Mouse (Mus musculus) spleen, postnatal 4 days (tissue): ENCODE results near the gene 1700017N19Rik.
A peak's percentile ranks its signal among the peaks of the same experiment; 100 is the strongest.
"Not testable (repeated sequence)": the region's sequence is repeated elsewhere in the genome, so short reads cannot be mapped to it uniquely, and the experiment has no call there.

Experiments used
- DNase-seq, 2 experiments: peaks; one replicate each; pipeline ENCODE4 v3.0.0; 2022; ENCODE audit warnings: low spot score in 2 of 2

Gene 1700017N19Rik

DNA sequence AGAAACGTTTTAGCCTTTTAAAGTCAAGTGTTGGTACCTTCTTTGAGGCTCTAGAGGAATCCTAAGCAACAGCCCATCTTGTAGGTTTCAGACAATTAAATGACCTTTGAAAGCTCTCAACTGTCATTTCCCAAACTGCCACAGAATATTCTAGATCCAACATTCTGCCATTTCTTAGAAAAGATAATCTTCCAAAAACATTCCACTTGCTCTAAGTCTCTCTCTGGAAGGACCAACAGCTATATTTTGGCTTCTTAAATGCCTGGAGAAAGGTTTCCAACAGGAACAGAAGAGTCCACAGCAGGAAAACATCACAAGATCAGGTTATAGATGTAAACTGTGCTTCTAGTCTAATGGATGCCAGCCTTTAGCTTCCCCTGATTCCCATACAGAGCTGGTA, at the start of gene 1700017N19Rik, which contains the start of gene 4930430F08Rik:
TSS of gene 1700017N19Rik (plus strand) at position 162 of the 400 bp plus-strand sequence.
TSS of gene 4930430F08Rik (minus strand) at position 101 of the 400 bp plus-strand sequence.
- DNase-seq = no peak

DNA sequence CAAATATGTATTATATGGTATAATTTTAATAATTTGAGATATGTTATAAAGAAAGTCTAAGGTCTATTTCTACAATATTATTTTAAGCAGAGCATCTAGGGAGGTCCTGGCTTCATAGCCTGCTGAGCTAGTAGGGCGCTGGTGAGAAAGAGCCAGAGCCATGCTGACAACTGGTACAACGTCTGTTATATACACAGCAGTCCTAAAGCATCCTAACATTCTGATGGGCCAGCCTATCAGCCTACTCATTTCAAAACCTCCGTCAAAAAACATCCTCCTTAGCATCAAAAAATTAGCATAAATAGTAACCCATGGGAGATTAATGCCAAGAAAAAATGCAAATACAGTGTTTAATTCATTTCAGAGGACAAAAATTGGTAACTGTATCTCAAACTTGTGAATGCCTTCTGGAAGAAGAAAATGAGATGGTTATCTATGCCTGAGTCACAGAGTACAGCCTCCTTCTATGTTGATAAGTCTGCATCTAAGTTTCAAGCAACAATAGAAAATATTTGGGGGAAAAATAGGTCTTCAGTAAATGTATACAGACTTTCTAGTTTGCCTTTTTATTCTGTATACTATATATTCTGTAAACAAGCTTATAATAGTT, 33.6 kb upstream of the 1700017N19Rik start:
- DNase-seq = no peak

DNA sequence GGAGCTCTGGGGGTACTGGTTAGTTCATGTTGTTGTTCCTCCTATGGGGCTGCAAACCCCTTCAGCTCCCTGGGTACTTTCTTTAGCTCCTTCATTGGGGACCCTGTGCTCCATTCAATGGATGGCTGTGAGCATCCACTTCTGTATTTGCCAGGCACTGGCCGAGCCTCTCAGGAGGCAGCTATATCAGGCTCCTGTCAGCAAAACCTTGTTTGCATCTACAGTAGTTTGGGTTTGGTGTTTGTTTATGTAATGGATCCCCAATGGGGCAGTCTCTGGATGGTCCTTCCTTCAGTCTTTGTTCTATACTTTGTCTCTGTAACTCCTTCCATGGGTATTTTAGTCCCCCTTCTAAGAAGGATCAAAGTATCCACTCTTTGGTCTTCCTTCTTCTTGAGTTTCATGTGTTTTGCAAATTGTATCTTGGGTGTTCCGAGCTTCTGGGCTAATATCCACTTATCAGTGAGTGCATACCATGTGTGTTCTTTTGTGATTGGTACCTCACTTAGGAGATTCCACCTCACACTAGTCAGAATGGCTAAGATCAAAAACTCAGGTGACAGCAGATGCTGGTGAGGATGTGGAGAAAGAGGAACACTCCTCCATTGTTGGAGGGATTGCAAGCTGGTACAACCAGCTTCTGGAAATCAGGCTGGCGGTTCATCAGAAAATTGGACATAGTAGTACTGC, 29.9 kb upstream of the 1700017N19Rik start:
- not testable (repeated sequence) for DNase-seq

DNA sequence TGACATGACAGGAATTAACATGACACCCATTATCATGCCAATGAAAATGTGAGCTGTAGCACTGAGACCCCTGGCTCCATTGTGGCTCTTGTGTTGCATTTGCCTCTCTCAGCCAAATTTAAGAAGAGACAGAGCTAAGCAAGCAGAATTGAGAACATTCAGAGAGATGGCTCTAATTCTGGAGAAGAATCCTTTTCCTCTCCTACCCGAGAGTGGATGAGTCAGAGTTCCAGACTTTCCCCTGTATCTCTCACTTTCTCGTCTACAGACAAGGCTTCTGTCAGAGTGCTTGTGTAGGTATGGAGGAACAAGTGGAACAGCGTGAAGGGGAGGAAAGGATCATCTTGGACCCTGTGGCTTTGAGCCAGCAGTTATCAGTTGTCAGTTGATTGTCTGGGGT, 26.2 kb upstream of the 1700017N19Rik start:
- DNase-seq = no peak

DNA sequence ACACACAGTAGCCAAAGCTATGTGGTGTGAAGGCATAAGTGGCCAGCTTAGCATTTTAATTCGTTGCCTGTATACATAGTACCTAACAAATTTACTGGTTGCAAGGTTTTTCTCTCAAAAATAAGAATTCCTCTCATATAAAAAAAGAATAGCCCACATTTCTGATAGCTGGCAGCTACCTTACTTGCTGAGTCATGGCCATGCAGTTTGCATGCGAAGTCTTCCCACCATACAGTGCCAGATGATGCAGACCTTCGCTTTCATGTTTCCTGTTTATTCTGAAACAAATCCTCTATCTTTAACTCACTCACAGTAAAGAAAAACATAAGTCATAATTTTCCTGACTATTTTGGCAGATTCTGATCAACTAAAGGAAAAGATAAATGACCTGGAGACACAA, 18.6 kb upstream of the 1700017N19Rik start:
- DNase-seq = no peak

DNA sequence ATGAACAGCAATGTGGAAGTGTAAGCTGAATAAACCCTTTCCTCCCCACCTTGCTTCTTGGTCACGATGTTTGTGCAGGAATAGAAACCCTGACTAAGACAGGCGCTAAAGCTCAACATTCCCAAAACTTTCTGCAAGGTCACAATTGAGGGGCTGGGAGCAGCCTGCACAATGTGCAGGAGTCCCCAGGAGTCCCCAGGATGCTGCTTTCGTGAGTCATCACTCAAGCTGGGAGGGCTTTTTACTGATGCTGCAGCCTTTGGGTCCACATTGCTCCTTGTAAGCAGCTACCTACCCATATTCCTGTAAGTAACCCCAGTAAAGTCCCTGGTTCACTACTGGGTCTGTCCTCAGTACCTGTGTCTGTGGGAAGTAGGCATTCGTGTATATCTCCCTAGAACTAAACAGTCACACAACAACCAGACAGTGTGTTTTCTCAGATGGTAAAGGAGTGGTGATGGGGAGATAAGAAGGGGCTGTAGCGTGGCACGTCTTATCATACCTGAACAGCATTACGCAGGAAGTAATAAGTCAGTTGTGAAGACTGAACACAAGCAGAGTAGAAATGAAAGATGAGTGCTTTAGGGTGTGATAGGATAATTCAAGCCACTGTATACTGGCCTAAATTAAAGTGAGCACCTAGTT, 15.7 kb upstream of the 1700017N19Rik start:
- no peak for DNase-seq

DNA sequence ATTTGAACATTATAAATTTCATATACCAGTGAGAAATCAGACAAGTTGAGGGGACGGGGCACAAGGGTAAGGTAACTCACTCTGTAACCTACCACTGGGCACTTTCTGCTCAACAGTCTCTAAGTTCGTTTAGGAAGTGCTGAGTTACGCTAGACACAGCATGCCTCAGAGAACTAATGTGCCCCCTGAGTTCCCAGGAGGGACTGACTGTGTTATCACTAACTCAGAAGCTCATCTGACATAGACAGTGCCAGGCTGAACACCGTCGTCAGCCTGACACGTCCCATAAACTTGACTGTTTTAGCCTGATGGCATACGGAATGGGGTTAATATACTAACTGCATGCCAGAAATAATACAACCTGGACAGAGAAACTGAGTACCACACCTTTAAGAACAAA, 15.0 kb upstream of the 1700017N19Rik start:
- DNase-seq = no peak

DNA sequence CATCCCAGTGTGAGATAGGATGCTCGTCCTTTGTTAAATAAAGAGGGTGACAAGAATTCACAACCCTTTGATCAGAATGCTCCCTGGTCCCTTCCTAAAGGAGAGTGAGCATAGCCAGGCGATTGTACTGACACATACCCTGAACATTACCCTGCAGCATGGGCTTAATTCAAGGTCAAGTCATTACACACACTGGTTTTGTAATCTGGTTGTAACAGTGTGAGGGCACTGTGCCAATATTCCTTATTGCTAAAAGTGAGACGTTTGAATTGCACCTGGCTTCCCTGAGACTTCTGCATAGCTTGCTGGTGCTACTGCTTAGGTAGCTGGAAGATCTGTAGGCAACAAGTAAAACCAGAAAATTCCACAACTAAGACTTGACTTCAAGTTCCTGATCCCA, 6.1 kb upstream of the 1700017N19Rik start:
- no peak for DNase-seq

DNA sequence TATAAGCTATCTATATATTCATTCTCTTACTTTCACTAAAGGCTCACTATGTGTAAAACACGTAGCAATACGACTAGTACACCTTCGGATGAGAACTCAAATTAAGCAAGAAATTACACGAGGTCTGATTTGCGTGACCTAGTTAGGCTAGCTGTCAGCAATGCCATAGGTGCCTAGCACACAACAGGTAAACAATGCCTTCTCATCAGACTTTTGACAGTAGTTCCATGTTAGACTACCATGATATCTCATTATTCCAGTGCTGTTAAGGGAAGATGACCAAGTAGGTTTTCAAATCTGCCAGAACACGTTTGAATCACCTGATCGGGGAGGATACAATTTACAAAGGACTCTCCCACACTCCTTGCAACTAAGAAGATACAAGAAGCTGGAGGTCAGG, 1.8 kb upstream of the 1700017N19Rik start:
- no peak for DNase-seq

DNA sequence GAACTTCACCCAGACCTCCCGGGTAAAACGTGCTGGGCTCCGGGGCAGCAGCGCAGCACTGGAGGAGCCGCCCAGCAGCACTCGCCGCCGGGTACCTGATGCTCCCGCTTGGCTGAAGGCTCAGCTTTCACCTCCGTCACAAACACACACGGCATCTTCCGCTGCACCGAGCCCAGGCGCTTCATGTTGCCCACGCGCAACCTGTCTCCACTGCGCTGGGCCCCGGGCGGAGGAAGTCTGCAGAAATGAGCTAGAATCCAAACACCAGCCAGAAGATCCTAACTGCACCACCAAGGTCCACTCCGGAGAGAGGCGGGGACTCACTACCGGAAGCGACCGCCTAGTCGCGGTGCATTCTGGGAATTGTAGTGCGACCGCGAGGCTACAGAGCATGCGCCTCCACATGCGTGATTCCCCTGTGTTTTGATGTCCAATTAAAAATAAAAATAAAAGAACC, 1.3 kb upstream of the 1700017N19Rik start:
- peak; percentile 84 to 91 for DNase-seq

DNA sequence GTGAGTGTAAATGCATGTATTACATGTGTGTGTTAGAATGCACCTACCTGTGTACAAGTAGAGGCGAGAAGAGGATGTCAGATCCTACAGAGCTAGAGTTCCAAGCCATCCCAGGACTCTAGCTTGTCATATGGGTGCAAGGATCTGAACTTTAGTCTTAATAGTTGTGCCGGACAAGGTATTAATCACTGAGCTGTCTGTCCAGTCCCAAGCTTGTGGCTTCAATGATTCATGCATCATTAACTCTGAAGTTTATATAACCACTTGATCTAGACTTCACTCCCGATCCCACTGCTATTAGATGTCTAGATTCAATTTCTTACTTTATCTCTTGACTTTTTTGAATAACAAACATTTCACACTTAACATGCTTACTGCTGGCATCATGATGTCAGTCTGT, 8.1 kb downstream of the 1700017N19Rik start:
- DNase-seq = no peak

DNA sequence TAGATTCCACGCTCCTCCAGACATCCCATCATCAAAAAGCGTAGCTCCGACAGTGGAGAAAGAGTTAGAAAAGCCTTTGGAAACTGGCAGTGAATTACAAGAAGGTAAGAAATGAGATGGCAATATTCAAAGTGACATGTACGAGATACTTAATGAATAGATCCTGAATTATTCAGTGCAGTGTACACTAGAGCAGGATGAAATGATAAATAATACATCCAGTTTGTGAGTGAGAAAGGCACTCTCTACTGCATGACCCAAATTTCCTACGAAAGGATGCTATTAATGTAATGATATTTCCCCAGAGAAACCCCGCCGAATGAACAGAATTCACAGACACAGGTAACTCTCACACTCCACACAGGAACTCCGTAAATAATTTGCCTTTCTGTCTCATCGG, 13.2 kb downstream of the 1700017N19Rik start:
- no peak for DNase-seq

DNA sequence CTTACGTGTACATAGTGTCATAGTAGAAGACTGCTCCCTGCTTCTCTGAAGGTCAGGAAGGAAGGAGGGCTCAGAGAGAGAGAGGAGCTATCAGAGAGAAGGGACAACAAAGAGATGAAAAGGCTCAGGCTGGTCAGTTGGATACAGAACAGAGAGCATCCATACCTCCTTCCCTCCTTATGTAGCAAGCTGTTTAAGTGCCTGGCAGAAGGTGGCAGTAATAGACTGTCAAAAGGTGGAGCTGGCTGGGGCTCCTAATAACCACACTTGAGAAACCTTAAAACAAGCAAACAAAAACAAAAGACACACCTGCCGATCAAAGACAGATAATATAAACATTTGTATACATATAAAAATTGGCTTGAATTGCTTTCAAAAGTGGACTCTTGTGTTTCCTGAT, 14.0 kb downstream of the 1700017N19Rik start:
- no peak for DNase-seq

DNA sequence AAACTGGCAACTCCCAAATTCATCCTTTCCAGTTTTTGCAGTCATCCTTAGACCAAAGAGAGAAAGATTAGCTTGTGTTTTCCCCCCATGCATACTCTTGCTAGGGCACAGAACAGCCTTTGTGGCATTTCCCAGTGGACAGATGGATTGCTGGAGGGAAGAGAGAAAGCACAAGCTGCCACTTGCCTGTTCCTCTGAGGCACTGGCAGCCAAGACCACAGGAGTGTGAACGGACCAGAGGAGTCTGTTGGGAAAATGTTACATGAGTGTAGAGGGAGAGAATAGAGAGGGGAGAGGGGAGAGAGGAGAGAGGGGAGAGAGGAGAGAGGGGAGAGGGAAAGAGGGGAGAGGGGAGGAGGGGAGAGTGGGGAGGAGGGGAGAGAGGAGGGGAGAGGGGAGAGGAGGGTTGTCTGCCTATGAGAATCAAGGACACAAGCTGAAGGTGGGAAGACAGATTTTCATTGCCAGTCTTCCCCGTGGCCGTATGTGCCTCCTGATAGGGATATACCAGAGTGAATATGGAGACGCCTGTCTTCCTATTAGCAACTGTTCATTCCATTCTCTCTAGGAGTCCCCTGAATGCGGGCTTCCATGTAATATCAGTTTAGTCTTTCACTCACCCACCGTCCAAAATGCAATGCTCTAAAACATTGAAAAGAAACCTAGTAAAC, 27.1 kb downstream of the 1700017N19Rik start:
- no peak for DNase-seq

DNA sequence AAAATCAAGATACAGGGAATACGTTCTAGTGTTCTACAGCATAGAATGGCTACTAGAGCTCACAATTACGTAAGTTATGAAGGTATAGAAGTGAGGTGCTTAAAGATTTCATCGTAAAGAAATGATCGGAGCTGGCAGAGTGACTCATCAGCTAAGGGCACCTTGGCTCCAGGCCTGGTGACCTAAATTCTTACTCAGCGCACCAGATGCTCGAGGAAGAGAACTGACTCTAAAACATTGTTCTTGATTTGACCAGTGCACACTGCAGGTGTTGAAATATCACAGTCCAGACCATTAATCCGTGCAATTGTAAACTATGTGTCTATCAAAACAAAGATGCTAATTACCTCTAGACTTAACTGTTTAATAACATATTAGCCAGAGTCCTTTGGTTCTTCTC, 29.2 kb downstream of the 1700017N19Rik start:
- no peak for DNase-seq

DNA sequence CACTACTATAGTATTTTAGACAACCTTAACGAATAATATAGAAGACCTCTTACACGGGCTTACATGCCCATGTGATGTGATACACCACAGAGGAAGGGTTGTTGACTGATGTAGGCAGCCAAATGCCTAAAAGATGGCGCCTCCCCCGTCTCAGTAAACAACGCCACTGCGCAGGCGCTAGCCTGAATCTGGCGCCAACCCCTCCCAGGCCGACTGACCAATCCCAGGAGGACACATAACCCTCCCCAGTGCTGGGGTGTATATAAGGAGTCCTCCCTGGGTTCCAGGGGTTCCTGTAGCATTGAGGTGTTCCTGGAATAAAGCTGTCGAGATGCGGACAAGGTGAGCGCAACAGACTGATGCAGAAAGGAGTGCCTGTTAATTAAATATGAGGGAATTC, 29.8 kb downstream of the 1700017N19Rik start:
- peak in 1 of 2 experiments; percentile 57 for DNase-seq

DNA sequence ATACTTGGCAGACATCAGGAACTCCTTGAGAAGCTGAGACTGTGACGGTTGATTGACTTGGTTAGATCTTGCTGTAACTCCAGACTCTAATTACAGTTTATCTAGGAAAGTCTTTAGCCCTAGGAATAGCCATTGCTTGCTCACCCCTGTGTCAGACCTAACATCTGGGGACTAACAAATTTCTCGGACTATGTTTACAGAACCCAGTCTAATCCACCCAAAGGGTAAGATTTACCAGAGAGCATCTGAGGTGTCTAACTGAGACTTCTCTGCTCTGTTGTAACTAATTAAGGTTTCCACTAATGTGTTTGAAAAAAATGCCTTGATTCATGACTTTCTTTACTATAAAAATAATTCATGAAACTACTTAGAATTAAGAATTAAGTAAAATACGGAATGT, 32.2 kb downstream of the 1700017N19Rik start:
- DNase-seq = no peak

DNA sequence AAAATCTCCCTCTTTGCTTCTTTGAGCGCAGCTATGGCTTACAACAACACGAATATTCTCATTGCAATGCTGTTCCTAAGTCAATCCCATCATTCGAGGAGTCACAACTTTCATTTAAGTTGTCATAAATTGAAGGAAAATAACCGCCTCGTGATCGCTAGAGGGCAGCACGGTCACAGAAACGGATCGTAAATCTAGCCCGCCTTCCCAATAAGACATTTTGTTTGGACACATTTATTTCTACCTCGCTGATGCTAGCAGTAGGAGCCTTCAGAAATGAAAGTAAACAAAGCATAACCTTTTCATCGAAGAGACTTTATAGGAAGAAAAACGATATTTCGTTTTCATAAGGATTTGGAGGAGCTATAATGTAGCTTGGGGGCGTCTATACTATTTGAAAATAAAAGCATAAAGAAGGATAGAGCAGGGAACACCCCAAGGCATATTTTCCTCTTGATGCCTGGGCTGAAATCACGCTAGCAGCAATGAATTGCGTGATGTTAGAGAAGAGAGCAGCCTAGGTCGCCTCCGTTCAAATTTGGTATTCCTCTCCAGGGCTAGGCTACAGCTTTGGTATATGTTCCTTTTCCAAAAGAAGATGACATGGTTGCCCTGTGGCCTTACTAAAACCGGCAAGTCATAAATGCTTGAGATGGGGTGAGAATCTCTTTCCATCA, 39.6 kb downstream of the 1700017N19Rik start:
- peak in 1 of 2 experiments; percentile 65 for DNase-seq

DNA sequence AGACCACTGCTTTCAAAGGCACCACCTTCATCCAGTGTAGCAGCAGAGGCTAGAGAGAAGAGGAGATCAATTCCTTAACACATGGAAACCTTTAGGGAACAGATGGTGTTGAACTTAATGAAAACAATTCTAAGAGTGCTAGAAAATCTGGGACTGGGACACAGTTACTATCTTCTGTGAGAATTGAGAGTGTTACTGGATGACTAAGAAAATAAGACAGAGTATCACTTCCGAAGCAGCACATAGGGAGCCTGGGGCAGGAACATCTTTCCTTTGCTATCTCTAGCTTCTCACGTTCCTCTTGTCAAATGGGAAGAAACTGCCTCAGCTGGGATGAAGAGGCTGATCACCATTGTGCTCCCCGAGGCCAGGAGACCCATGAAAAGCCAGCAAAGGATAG, 52.6 kb downstream of the 1700017N19Rik start:
- no peak for DNase-seq

DNA sequence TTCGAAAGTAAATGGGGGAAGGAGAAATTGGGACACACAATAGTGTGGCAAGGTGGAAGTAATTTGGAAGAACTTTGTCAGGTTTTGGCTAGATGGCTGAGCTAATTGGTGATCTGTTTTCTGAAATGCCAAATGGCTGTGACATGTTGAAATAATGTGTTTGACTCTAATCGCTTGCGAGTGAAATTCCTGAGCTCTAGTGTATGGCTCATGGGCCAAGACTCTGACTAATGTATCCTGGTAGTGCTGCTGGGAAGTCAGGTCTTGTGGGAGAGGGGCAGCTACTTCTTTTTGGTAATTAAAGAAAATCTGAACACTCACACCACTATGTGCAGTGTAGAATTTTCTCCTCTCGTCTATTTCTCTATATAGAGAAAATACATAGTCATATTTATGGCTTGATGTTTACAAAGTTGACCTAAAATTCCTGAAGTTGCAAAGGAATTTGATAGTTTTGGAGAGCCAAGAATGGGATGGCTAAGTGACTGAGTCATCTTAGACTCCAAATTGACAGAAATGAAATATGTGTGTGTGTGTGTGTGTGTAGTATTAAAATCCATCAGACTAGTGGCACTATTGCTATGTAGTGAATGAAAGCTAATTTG, 55.1 kb downstream of the 1700017N19Rik start:
- no peak for DNase-seq

DNA sequence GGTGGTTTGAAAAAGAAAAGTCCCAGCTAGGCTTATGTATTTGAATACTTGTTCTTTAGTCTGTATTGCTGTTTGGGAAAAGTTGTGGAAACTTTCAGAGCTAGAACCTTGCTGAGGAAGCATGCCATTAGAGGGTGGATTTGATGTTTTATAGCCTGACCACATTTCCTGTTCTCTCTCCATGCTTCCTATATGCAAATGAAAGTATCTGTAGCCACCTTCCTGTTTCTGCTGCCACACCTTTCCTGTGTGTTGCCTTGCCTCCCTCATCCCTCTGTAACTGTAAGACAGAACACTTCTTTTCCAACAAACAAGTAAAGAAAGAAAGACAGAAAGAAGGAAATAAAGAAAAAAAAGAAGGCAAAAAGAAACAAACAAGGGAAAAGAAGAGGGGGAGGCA, 63.9 kb downstream of the 1700017N19Rik start:
- DNase-seq = no peak
